Mouse (Mus musculus) kidney, adult 2 months (tissue): ENCODE results near the gene Kcnj4.

Experiments
- CTCF ChIP-seq: fragments of 200-500 bp; conservative IDR thresholded peaks from 2 replicates; pipeline ENCODE4 v1.5.1; 2011; ENCODE audit warnings: low read depth, mild to moderate bottlenecking, control low read depth, low read length, moderate library complexity, mixed read lengths; ENCODE audit not compliant: insufficient read depth, insufficient read length
- POLR2A ChIP-seq: fragments of 200-500 bp; IDR thresholded peaks from one replicate; pipeline ENCODE4 v1.6.1; 2011; ENCODE audit warnings: low read depth, low read length, control low read depth

DNA sequence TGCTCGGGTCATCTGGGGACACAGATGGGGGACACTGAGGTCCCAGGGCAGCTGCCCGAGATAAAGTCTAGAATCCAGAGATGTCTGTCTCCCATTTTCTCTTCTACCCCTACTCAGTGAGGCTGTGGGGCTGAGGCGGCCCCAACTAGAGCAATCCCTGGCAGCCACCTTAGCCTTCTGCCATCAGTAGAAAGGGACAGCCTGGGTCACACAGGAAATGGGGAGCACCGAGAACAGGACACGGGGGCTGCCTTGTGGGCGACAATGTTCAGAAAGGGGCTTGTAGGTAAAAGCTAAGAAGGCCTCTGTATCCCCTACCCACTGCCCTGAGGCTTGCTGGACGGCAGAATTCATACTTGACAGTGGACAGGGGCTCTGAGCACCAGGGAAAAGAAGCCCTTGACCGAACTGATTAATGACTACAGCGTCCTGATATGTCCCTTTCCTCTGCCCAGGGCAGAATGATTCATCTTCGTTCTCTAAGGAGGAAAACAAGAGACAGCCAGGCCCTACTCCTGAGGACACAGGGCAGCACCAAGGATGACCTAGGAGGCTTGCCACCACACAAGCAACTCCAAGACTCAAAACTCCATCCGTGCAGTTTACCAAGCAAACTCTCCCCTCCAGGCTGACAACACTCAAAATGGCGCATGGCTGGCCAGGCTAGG is 67.4 kb downstream of the Kcnj4 start:
- TF ChIP-seq CTCF (no peak), POLR2A (no peak)
